Mouse (Mus musculus): Measurements from ENCODE around the gene Hmgxb4. TPM values are rescaled to one million over a fixed set of nuclear protein-coding genes. Genes with fewer than 3 reads are reported as not detected.

The Hmgxb4 gene
- polyA plus RNA-seq, 1 experiment from 2014 or later, result 25.0 TPM

DNA sequence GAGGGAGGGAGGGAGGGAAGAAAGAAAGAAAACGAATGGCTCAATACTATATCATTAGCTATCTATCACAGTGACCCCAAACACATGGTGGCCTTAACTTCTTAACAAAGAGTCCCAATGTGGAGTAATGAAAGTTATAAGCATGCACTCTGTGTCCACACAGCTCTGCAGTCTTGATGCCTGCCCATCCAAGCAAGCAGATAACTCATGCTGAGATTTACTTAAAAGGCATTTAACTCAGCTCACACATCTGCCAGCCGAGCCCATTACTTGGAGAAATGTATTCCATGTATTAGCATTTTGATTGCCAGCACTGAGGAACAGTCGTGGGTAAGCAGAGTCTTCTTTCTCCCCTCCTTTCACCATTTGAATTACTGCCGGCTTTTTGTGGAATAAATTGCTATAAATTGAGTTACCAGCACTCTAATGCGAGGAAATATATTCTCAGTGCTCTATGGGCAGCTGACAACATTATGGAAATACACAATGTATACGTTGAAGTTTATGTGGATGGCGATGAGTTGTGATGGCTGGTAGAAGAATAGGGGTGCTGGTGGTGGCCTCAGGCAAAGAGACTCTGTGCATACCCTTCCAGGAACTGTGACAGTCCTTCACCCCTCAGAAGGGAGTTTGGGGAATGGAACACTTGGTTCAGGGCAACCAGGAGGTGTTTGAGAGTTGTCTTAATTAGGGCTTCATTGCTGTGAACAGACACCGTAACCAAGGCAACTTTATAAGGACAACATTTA, 19.9 kb upstream of the Hmgxb4 start:
- WGBS, result 81% methylated on average over 8 of the region's 8 CpGs
- no peaks in the 10 kb centered on the region for H3K4me1 ChIP-seq (replicated peaks; ENCODE audit: insufficient read depth, low read length)
- no peak overlapping the region for H3K27ac ChIP-seq
- H3K9me3 ChIP-seq (replicated peaks; ENCODE audit: low read length), result no peaks in the 10 kb centered on the region
- H3K4me3 ChIP-seq (replicated peaks; ENCODE audit: low read depth, low read length), result no peak overlapping the region
- no peaks in the 10 kb centered on the region for H3K27me3 ChIP-seq (ENCODE audit: insufficient read depth, low read length)
- H3K9ac ChIP-seq (ENCODE audit: low read depth, low read length), result no peak overlapping the region
- no peak overlapping the region for H3K4me2 ChIP-seq (ENCODE audit: low read length)
- ATAC-seq (replicated peaks; ENCODE audit: low FRiP score, low read depth), result no peak
- no peaks in the 10 kb centered on the region for H3K36me3 ChIP-seq (ENCODE audit: insufficient read depth, low read length)
- no peak for TF ChIP-seq CTCF (IDR thresholded peaks at IDR 0.05; ENCODE audit: low read depth)
- DNase-seq (ENCODE audit: low spot score), result no peak

DNA sequence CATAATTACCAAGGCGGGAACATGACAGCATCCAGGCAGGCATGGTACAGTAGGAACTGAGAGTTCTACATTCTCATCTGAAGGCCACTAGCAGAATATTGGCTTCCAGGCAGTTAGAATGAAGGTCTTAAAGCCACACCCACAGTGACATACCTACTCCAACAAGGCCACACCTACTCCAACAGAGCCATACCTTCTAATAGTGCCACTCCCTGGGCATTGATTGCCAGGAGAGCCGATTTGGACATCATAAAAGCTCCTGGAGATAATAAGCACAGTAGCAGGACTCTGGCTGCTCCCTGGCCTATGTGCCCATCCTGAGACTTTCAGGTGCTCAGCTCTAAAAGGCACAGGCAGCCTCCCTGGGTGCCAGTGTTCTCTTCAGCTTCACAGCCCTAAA, 19.3 kb upstream of the Hmgxb4 start:
- 66% methylated on average over 2 of the region's 2 CpGs for WGBS
- TF ChIP-seq CTCF (IDR thresholded peaks at IDR 0.05; ENCODE audit: low read depth), result no peak
- ATAC-seq (replicated peaks; ENCODE audit: low FRiP score, low read depth), result no peak

DNA sequence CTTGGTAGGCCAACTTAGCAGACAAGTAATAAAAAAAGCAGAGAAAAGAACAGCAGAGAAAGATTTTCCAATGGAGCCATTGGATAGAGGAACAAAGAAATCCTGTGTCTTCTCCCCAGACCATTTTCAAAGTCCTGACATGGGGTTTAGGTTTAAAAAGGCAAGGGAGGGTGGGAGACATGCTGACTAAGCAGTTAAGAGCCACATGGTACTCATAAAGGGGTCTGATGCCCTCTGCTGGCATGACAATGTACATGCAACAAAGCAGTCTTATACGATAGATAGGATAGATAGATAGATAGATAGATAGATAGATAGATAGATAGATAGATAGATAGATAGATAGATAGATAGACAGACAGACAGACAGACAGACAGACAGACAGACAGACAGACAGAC, 15.7 kb upstream of the Hmgxb4 start:
- Histone ChIP-seq H3K4me3 (replicated peaks; ENCODE audit: low read depth, low read length) (no peak overlapping the region), H3K9ac (ENCODE audit: low read depth, low read length) (no peak overlapping the region), H3K36me3 (ENCODE audit: insufficient read depth, low read length) (no peaks in the 10 kb centered on the region), H3K4me2 (ENCODE audit: low read length) (no peak overlapping the region), H3K4me1 (replicated peaks; ENCODE audit: insufficient read depth, low read length) (no peaks in the 10 kb centered on the region), H3K9me3 (replicated peaks; ENCODE audit: low read length) (no peaks in the 10 kb centered on the region), H3K27ac (no peak overlapping the region), H3K27me3 (ENCODE audit: insufficient read depth, low read length) (no peaks in the 10 kb centered on the region)
- 52% methylated on average over 1 of the region's 1 CpGs for WGBS
- no peak for ATAC-seq (replicated peaks; ENCODE audit: low FRiP score, low read depth)
- peak; percentile 57 for DNase-seq (ENCODE audit: low spot score)
- peak; percentile 63 for TF ChIP-seq CTCF (IDR thresholded peaks at IDR 0.05; ENCODE audit: low read depth)

More for the DNA sequence above, 19.3 kb upstream of the Hmgxb4 start:
- no peak overlapping the region for H3K27ac ChIP-seq
- no peaks in the 10 kb centered on the region for H3K27me3 ChIP-seq (ENCODE audit: insufficient read depth, low read length)
- no peak overlapping the region for H3K4me3 ChIP-seq (replicated peaks; ENCODE audit: low read depth, low read length)
- H3K36me3 ChIP-seq (ENCODE audit: insufficient read depth, low read length), result no peaks in the 10 kb centered on the region
- H3K9ac ChIP-seq (ENCODE audit: low read depth, low read length), result no peak overlapping the region
- no peak for DNase-seq (ENCODE audit: low spot score)
- H3K9me3 ChIP-seq (replicated peaks; ENCODE audit: low read length), result no peaks in the 10 kb centered on the region
- H3K4me2 ChIP-seq (ENCODE audit: low read length), result no peak overlapping the region
- H3K4me1 ChIP-seq (replicated peaks; ENCODE audit: insufficient read depth, low read length), result no peaks in the 10 kb centered on the region

- H3K4me3 ChIP-seq (replicated peaks; ENCODE audit: low read depth, low read length), result no peak overlapping the region
- H3K4me1 ChIP-seq (replicated peaks; ENCODE audit: insufficient read depth, low read length), result no peaks in the 10 kb centered on the region
- H3K9ac ChIP-seq (ENCODE audit: low read depth, low read length), result no peak overlapping the region
- no peaks in the 10 kb centered on the region; the same call in 1 of the 2 replicates for H3K9me3 ChIP-seq (replicated peaks; ENCODE audit: low read length)
- H3K36me3 ChIP-seq (ENCODE audit: insufficient read depth, low read length), result no peaks in the 10 kb centered on the region
- DNase-seq (ENCODE audit: low spot score) (peak; percentile 6), ATAC-seq (replicated peaks; ENCODE audit: low FRiP score, low read depth) (no peak)
- WGBS, result 33% methylated on average over 9 of the region's 9 CpGs
- H3K4me2 ChIP-seq (ENCODE audit: low read length), result no peak overlapping the region
- H3K27ac ChIP-seq, result no peak overlapping the region
- H3K27me3 ChIP-seq (ENCODE audit: insufficient read depth, low read length), result no peaks in the 10 kb centered on the region
- TF ChIP-seq CTCF (IDR thresholded peaks at IDR 0.05; ENCODE audit: low read depth), result no peak
These were observed 13.0 kb upstream of the Hmgxb4 start for GRCm38 (mm10) chr8:74980060-74980710.

DNA sequence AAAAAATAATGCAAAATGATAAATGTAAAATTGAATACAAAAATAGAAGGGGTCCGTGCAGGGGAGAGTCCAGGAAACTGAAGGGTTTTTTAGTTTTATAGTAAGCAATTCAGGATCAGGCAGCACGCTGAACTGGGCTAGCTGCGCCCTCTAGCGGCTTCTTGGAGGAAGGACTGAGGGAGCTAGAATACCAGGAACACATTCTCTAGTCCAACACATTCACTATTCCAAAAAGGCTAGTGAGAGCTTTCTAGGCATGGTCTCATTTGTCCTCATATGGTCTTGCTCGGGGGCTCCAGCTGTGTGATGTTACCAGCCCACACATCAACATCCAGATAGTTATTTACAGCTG, 12.5 kb upstream of the Hmgxb4 start:
- no peak overlapping the region for H3K4me3 ChIP-seq (replicated peaks; ENCODE audit: low read depth, low read length)
- no peaks in the 10 kb centered on the region; the same call in 1 of the 2 replicates for H3K9me3 ChIP-seq (replicated peaks; ENCODE audit: low read length)
- ATAC-seq (replicated peaks; ENCODE audit: low FRiP score, low read depth), result no peak
- peak; percentile 82 for DNase-seq (ENCODE audit: low spot score)
- WGBS, result 6% methylated on average over 5 of the region's 5 CpGs
- no peak overlapping the region for H3K9ac ChIP-seq (ENCODE audit: low read depth, low read length)
- no peak overlapping the region for H3K4me2 ChIP-seq (ENCODE audit: low read length)
- H3K4me1 ChIP-seq (replicated peaks; ENCODE audit: insufficient read depth, low read length), result no peaks in the 10 kb centered on the region
- H3K27ac ChIP-seq, result no peak overlapping the region
- H3K36me3 ChIP-seq (ENCODE audit: insufficient read depth, low read length), result no peaks in the 10 kb centered on the region
- TF ChIP-seq CTCF (IDR thresholded peaks at IDR 0.05; ENCODE audit: low read depth), result peak; percentile 87
- no peaks in the 10 kb centered on the region for H3K27me3 ChIP-seq (ENCODE audit: insufficient read depth, low read length)

- H3K4me3 ChIP-seq (replicated peaks; ENCODE audit: low read depth, low read length), result no peak overlapping the region
- H3K27ac ChIP-seq, result no peak overlapping the region
- WGBS, result 91% methylated on average over 6 of the region's 6 CpGs
- no peaks in the 10 kb centered on the region for H3K4me1 ChIP-seq (replicated peaks; ENCODE audit: insufficient read depth, low read length)
- H3K9me3 ChIP-seq (replicated peaks; ENCODE audit: low read length), result no peaks in the 10 kb centered on the region; the same call in 1 of the 2 replicates
- DNase-seq (ENCODE audit: low spot score) (no peak), ATAC-seq (replicated peaks; ENCODE audit: low FRiP score, low read depth) (no peak)
- H3K4me2 ChIP-seq (ENCODE audit: low read length), result no peak overlapping the region
- no peak for TF ChIP-seq CTCF (IDR thresholded peaks at IDR 0.05; ENCODE audit: low read depth)
- no peaks in the 10 kb centered on the region for H3K27me3 ChIP-seq (ENCODE audit: insufficient read depth, low read length)
- no peaks in the 10 kb centered on the region for H3K36me3 ChIP-seq (ENCODE audit: insufficient read depth, low read length)
- no peak overlapping the region for H3K9ac ChIP-seq (ENCODE audit: low read depth, low read length)
These were observed 11.3 kb upstream of the Hmgxb4 start for GRCm38 (mm10) chr8:74981809-74982208.

All from kidney, postnatal 0 days (tissue).